Mouse (Mus musculus) retina, postnatal 1 day (tissue): Measurements from ENCODE around the gene Cadm3.
"Not testable (repeated sequence)": the region's sequence is repeated elsewhere in the genome, so short reads cannot be mapped to it uniquely, and the experiment has no call there.

Experiments
- DNase-seq: peaks from one replicate; pipeline ENCODE4 v3.0.0-alpha.2; 2012

The Cadm3 gene

GRCm38 (mm10) chr1:173321593-173322248 lies 45.8 kb downstream of the Cadm3 start:
- no peak for DNase-seq

- no peak for DNase-seq
Observed at GRCm38 (mm10) chr1:173317925-173318477, 49.5 kb downstream of the Cadm3 start.

GRCm38 (mm10) chr1:173315725-173316124 lies 51.8 kb downstream of the Cadm3 start:
- DNase-seq, result no peak

- DNase-seq, result not testable (repeated sequence)
Observed at GRCm38 (mm10) chr1:173313535-173314050, 53.9 kb downstream of the Cadm3 start.

- not testable (repeated sequence) for DNase-seq
Observed at GRCm38 (mm10) chr1:173302795-173303194, 64.7 kb downstream of the Cadm3 start.
